Mouse (Mus musculus): ENCODE measurements around the gene F12. TPM values are rescaled to one million over a fixed set of nuclear protein-coding genes. Genes with fewer than 3 reads are reported as not detected.
"Not testable (repeated sequence)": the region's sequence is repeated elsewhere in the genome, so short reads cannot be mapped to it uniquely, and the experiment has no call there.

Gene F12
- total RNA-seq, 2 experiments from 2014 or later = 0.32 to 0.36 TPM

- peak in 1 of 2 experiments; percentile 57 for DNase-seq (ENCODE audit: low spot score in 2 of 2)
Observed at GRCm38 (mm10) chr13:55450511-55450980, 24.0 kb upstream of the F12 start.

- DNase-seq (ENCODE audit: low spot score in 2 of 2) = no peak
Observed at GRCm38 (mm10) chr13:55449679-55450441, 23.3 kb upstream of the F12 start.

- DNase-seq (ENCODE audit: low spot score in 2 of 2) = no peak
Observed at GRCm38 (mm10) chr13:55449205-55449604, 22.6 kb upstream of the F12 start.

GRCm38 (mm10) chr13:55448131-55448530 lies 21.5 kb upstream of the F12 start:
- no peak for DNase-seq (ENCODE audit: low spot score in 2 of 2)

GRCm38 (mm10) chr13:55447543-55447943 lies 20.9 kb upstream of the F12 start:
- DNase-seq (ENCODE audit: low spot score in 2 of 2) = no peak

- DNase-seq (ENCODE audit: low spot score in 2 of 2) = no peak
Observed at GRCm38 (mm10) chr13:55446483-55447105, 20.0 kb upstream of the F12 start.

GRCm38 (mm10) chr13:55445361-55446091 lies 18.9 kb upstream of the F12 start:
- DNase-seq (ENCODE audit: low spot score in 2 of 2) = no peak

- peak; percentile 100 for DNase-seq (ENCODE audit: low spot score in 2 of 2)
Observed at GRCm38 (mm10) chr13:55444937-55445315, 18.3 kb upstream of the F12 start, which contains the start of gene Grk6. TSS of gene Grk6 (plus strand) at chr13:55445072.

- no peak for DNase-seq (ENCODE audit: low spot score in 2 of 2)
Observed at GRCm38 (mm10) chr13:55444286-55444936, 17.8 kb upstream of the F12 start.

GRCm38 (mm10) chr13:55443799-55444285 lies 17.2 kb upstream of the F12 start:
- DNase-seq (ENCODE audit: low spot score in 2 of 2) = no peak

- not testable (repeated sequence) for DNase-seq (ENCODE audit: low spot score in 2 of 2)
Observed at GRCm38 (mm10) chr13:55437111-55437629, 10.6 kb upstream of the F12 start.

GRCm38 (mm10) chr13:55431889-55432685 lies 5.5 kb upstream of the F12 start:
- DNase-seq (ENCODE audit: low spot score in 2 of 2) = no peak

- no peak for DNase-seq (ENCODE audit: low spot score in 2 of 2)
Observed at GRCm38 (mm10) chr13:55430566-55430965, 4.0 kb upstream of the F12 start.

GRCm38 (mm10) chr13:55429226-55429888 lies 2.8 kb upstream of the F12 start:
- DNase-seq (ENCODE audit: low spot score in 2 of 2) = no peak

GRCm38 (mm10) chr13:55420933-55421800 lies 5.4 kb downstream of the F12 start:
- DNase-seq (ENCODE audit: low spot score in 2 of 2) = peak; percentile 39 to 71

GRCm38 (mm10) chr13:55420018-55420932 lies 6.3 kb downstream of the F12 start:
- DNase-seq (ENCODE audit: low spot score in 2 of 2) = no peak

- no peak for DNase-seq (ENCODE audit: low spot score in 2 of 2)
Observed at GRCm38 (mm10) chr13:55419142-55419541, 7.5 kb downstream of the F12 start.
